Mouse (Mus musculus) liver, embryonic 12.5 days (tissue): ENCODE results near the gene Srrt. TPM values are rescaled to one million over a fixed set of nuclear protein-coding genes. Genes with fewer than 3 reads are reported as not detected.

Experiments used
- ATAC-seq: fragments of 200-750 bp; cut with Nextera tagmentation; 2 replicates; pipeline ENCODE4 v1.8.0; 2017; ENCODE audit warnings: moderate number of reproducible peaks, mild to moderate bottlenecking, moderate library complexity
- H3K27ac ChIP-seq: fragments of 300-500 bp; sonication (generic); 2 replicates; pipeline ENCODE4 v1.5.1; 2016; ENCODE audit warnings: mild to moderate bottlenecking
- H3K27me3 ChIP-seq: fragments of 300-500 bp; sonication (generic); replicated peaks from 2 replicates; pipeline ENCODE4 v1.6.1; 2016; ENCODE audit warnings: mild to moderate bottlenecking, moderate library complexity
- H3K36me3 ChIP-seq: fragments of 300-500 bp; sonication (generic); 2 replicates; pipeline ENCODE4 v1.6.1; 2016; ENCODE audit warnings: mild to moderate bottlenecking, moderate library complexity
- H3K4me1 ChIP-seq: fragments of 300-500 bp; sonication (generic); 2 replicates; pipeline ENCODE4 v1.6.1; 2016
- H3K4me2 ChIP-seq: fragments of 300-500 bp; sonication (generic); 2 replicates; pipeline ENCODE4 v1.6.1; 2016; ENCODE audit warnings: mild to moderate bottlenecking, moderate library complexity
- H3K4me3 ChIP-seq: fragments of 300-500 bp; sonication (generic); 2 replicates; pipeline ENCODE4 v1.5.1; 2016; ENCODE audit warnings: mild to moderate bottlenecking, moderate library complexity
- H3K9ac ChIP-seq: fragments of 300-500 bp; sonication (generic); 2 replicates; pipeline ENCODE4 v1.6.1; 2016; ENCODE audit warnings: mild to moderate bottlenecking, moderate library complexity
- H3K9me3 ChIP-seq: fragments of 300-500 bp; sonication (generic); replicated peaks from 2 replicates; pipeline ENCODE4 v1.6.1; 2016; ENCODE audit warnings: mild to moderate bottlenecking, moderate library complexity
- WGBS: fragments of 180-500 bp; shearing (Covaris S2); methylation state at CpG from one replicate; pipeline ENCODE4 v1.1.7; 2016; ENCODE audit not compliant: insufficient replicate concordance; 5-methylcytosine and 5-hydroxymethylcytosine counted together
- polyA plus RNA-seq: library from polyadenylated mRNA; unstranded; fragments of >200 nt; fragmentation: Nextera tagmentation; extraction: Ambion mirVana; gene quantifications from 2 replicates; pipeline ENCODE4 v1.2.1, GENCODE M21; 2016

Srrt gene
- polyA plus RNA-seq, 1 experiment from 2014 or later: 128 TPM

DNA sequence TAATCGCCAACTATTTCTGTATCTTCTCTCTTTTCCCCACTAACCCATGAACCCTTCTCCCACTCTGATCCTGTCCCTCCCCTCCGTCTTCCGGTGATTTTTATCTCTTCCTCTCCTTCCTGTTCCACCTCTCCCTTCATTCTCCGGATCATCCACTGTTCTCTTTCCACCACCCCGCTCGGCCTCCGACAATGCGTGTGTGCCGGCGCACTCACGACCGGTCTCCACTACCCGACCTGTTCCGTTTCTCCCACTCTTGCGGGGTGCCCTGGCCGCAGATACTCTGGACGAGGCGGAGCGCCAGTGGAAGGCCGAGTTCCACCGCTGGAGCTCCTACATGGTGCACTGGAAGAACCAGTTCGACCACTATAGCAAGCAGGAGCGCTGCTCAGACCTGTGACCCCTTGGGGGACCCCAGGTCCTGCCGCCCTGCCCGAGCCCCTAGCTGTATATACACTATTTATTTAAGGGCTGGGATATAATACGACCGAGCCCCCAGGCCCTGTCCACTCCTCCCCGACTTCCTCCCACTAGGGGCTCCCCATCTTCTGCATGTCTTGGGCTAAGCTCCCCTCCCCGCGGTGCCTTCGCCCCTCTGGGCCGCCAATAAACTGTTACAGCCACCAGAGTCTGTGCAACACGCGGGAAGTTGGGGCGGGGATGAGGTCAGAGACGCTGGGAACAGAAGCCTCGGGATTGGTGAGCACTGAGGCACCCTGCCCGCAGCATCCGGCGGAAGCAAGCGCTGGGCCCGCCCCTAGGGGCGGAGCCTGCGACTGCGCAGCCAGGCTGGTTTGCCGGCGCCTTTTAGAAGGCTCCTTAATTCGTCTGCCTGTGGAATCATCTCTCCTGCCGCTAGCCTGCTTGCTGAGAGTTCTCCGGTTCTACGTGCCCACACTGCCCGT is 13.4 kb downstream of the Srrt start, which contains the start of gene Ufsp1:
TSS of gene Ufsp1 (plus strand) at position 791 of the 905 bp plus-strand sequence.
- WGBS: under 1% methylated on average over 52 of the region's 52 CpGs
- peak within 1 kb of the TSS; percentile 100 for H3K27ac ChIP-seq
- peak; percentile 76 for ATAC-seq
- peaks cover 67% of the 10 kb centered on the region for H3K4me1 ChIP-seq
- H3K36me3 ChIP-seq: peaks cover 54% of the 10 kb centered on the region
- H3K27me3 ChIP-seq: peaks cover 17% of the 10 kb centered on the region
- H3K9me3 ChIP-seq: no peaks in the 10 kb centered on the region
- H3K9ac ChIP-seq: peak within 1 kb of the TSS; percentile 91
- peak within 1 kb of the TSS; percentile 77 for H3K4me3 ChIP-seq
- H3K4me2 ChIP-seq: peak within 1 kb of the TSS; percentile 100

DNA sequence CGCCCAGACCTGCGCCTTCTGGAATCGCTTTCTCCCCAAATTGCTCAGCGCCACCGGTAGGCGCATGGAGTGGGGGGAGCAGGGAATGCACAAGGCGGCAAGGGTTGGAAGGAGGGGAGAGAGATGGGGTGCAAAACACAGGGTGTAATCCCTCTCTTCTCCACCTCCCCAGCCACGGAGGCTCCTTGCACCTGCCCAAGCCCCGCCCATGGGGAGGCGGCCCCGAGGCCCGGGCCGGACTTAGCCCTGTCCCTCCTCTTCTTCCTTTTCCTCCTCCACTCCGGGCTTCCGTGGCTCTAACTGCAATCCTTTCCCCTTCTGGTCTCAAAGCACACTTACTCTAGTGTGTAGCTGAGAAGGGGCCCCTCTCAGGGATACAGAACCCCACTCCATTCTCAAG is 14.2 kb downstream of the Srrt start:
- H3K27me3 ChIP-seq: peaks cover 25% of the 10 kb centered on the region
- peak overlapping the region; percentile 100 for H3K27ac ChIP-seq
- H3K9me3 ChIP-seq: no peaks in the 10 kb centered on the region
- H3K4me1 ChIP-seq: peaks cover 75% of the 10 kb centered on the region
- H3K4me3 ChIP-seq: peak overlapping the region; percentile 77
- peak overlapping the region; percentile 91 for H3K9ac ChIP-seq
- H3K4me2 ChIP-seq: peak overlapping the region; percentile 100
- whole genome bisulfite sequencing: 0% methylated on average over 14 of the region's 15 CpGs
- peak; percentile 36 for ATAC-seq
- peaks cover 46% of the 10 kb centered on the region for H3K36me3 ChIP-seq

DNA sequence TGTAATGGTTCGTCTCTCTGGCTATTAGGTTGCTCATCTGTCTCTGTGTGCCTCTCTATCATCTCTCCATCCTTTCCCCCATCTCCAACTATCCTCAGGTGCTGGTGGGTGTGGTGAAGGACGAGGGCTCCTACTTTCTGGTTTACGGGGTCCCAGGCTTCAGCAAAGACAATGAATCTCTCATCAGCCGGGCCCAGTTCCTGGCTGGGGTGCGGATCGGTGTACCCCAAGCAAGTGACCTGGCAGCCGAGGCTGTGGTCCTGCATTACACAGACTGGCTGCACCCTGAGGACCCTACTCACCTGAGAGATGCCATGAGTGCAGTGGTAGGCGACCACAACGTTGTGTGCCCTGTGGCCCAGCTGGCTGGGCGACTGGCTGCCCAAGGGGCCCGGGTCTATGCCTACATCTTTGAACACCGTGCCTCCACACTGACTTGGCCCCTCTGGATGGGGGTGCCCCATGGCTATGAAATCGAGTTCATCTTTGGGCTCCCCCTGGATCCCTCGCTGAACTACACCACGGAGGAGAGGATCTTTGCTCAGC is 16.0 kb downstream of the Srrt start:
- H3K36me3 ChIP-seq: peaks cover 28% of the 10 kb centered on the region
- ATAC-seq: no peak
- WGBS: 67% methylated on average over 15 of the region's 15 CpGs
- peak overlapping the region; percentile 100 for H3K4me2 ChIP-seq
- peak overlapping the region; percentile 91 for H3K9ac ChIP-seq
- H3K4me1 ChIP-seq: peaks cover 93% of the 10 kb centered on the region
- H3K9me3 ChIP-seq: no peaks in the 10 kb centered on the region
- peak overlapping the region; percentile 77 for H3K4me3 ChIP-seq
- H3K27ac ChIP-seq: peak overlapping the region; percentile 100
- H3K27me3 ChIP-seq: peaks cover 37% of the 10 kb centered on the region

DNA sequence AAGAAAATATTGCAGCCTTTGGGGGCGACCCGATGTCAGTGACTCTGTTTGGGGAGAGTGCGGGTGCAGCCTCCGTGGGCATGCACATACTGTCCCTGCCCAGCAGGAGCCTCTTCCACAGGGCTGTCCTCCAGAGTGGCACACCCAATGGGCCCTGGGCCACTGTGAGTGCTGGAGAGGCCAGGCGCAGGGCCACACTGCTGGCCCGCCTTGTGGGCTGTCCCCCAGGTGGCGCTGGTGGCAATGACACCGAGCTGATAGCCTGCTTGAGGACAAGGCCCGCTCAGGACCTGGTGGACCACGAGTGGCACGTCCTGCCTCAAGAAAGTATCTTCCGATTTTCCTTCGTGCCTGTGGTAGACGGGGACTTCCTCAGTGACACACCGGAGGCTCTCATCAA is 16.8 kb downstream of the Srrt start:
- WGBS: 11% methylated on average over 15 of the region's 15 CpGs
- ATAC-seq: peak; percentile 68
- Histone ChIP-seq H3K9me3 (no peaks in the 10 kb centered on the region), H3K9ac (peak overlapping the region; percentile 91), H3K36me3 (peaks cover 20% of the 10 kb centered on the region), H3K4me1 (peaks cover 91% of the 10 kb centered on the region), H3K4me3 (peak overlapping the region; percentile 77), H3K27ac (peak overlapping the region; percentile 100), H3K27me3 (peaks cover 41% of the 10 kb centered on the region), H3K4me2 (peak overlapping the region; percentile 100)

DNA sequence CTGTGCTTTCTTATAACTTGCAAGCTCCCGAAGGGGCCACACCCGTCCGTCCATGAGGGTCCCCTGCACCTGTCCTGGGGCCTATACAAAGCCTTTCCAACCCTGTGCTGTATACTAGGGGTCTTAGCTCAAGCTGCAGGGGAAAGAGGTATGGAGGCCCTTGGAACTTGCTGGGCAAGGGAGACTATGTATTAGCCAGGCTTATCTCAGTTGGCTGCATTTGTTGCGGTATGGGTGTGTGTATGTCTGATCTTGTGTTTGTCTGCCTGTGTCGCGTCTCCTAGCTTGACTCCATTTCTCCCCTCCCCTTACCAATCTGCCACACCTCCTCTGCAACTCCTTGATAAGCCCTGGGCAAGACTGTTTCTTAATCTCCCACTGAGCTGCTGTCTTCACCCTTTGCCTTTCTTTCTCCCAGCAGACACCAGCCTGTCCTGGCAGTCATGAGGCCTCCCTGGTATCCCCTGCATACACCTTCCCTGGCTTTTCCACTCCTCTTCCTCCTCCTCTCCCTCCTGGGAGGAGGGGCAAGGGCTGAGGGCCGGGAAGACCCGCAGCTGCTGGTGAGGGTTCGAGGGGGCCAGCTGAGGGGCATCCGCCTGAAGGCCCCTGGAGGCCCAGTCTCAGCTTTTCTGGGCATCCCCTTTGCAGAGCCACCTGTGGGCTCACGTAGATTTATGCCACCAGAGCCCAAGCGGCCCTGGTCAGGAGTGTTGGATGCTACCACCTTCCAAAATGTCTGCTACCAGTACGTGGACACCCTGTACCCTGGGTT is 17.7 kb downstream of the Srrt start:
- H3K4me2 ChIP-seq: peak overlapping the region; percentile 100
- H3K4me1 ChIP-seq: peaks cover 82% of the 10 kb centered on the region
- H3K27me3 ChIP-seq: peaks cover 41% of the 10 kb centered on the region
- H3K4me3 ChIP-seq: peak overlapping the region; percentile 77
- ATAC-seq: peak; percentile 79
- peaks cover 11% of the 10 kb centered on the region for H3K36me3 ChIP-seq
- H3K9ac ChIP-seq: peak overlapping the region; percentile 91
- no peaks in the 10 kb centered on the region for H3K9me3 ChIP-seq
- H3K27ac ChIP-seq: peak overlapping the region; percentile 100
- 15% methylated on average over 13 of the region's 13 CpGs for WGBS

DNA sequence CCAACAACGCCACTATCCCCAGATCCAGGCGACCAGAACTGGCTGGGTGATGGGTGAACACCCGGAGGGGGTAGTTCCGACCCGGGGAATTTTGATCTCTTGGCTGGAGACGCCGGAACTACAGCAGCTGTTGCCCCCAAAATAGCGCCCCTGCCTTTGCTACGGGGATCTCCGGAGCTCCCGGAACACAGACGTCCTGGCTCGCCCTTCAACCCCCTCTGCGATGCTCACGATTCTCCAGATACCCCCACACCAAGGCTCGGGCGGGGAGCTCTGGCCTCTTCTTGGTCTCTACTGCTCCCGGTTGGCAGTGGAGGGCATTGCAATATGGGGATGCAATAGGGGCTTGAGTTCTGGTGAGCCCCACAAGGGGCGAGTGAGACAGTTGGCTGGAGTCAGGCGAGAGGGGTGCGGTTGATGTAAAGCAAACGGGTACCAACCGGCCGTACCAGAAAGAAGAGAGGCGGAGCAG is 18.4 kb downstream of the Srrt start:
- Histone ChIP-seq H3K4me3 (peak overlapping the region; percentile 77), H3K4me1 (peaks cover 77% of the 10 kb centered on the region), H3K9me3 (no peaks in the 10 kb centered on the region), H3K9ac (peak overlapping the region; percentile 91), H3K27ac (peak overlapping the region; percentile 100), H3K36me3 (peaks cover 11% of the 10 kb centered on the region), H3K27me3 (peaks cover 41% of the 10 kb centered on the region), H3K4me2 (peak overlapping the region; percentile 100)
- under 1% methylated on average over 25 of the region's 25 CpGs for WGBS
- peak; percentile 39 for ATAC-seq

DNA sequence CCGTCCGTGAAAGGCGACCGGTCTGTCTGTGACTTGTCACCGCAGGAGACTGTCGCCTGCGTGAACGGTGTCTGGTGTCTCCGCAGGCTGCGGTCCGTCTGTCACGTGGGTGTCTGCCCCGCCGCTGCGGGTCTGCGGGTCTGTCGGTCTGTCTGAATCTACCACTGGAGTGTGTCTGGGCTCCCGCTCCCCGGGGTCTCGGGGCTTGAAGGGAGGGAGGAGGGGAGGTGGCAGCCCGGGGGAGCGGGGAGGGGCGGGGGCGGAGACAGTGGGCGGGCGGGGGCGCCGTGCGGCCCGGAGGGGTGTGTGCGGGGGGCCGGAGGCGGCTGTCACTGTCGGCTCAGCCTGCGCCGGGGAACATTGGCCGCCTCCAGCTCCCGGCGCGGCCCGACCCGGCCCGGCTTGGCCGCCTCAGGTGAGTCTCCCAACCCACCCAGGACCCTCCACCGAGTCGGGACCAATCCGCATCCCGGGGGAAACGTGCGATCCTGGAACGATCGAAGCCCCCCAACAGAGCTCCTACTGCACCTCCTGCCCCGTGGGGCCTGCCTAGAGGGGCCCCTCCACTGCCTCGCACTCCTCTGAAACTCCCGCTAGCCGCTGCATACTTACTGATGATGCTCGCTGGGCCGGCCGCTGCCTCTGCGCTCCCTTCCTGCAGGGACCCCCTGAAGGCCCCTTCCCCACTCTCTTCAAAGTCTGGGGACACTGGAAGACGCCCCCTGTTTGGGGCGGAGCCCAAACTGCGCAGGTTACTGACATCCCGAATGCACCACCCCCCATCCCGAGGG is 19.3 kb downstream of the Srrt start:
- H3K36me3 ChIP-seq: peaks cover 11% of the 10 kb centered on the region
- H3K9me3 ChIP-seq: no peaks in the 10 kb centered on the region
- peaks cover 68% of the 10 kb centered on the region for H3K4me1 ChIP-seq
- H3K9ac ChIP-seq: peak overlapping the region; percentile 91
- H3K4me2 ChIP-seq: peak overlapping the region; percentile 100
- 1% methylated on average over 58 of the region's 65 CpGs for WGBS
- ATAC-seq: no peak
- H3K4me3 ChIP-seq: peak overlapping the region; percentile 77
- peak overlapping the region; percentile 100 for H3K27ac ChIP-seq
- peaks cover 41% of the 10 kb centered on the region for H3K27me3 ChIP-seq

DNA sequence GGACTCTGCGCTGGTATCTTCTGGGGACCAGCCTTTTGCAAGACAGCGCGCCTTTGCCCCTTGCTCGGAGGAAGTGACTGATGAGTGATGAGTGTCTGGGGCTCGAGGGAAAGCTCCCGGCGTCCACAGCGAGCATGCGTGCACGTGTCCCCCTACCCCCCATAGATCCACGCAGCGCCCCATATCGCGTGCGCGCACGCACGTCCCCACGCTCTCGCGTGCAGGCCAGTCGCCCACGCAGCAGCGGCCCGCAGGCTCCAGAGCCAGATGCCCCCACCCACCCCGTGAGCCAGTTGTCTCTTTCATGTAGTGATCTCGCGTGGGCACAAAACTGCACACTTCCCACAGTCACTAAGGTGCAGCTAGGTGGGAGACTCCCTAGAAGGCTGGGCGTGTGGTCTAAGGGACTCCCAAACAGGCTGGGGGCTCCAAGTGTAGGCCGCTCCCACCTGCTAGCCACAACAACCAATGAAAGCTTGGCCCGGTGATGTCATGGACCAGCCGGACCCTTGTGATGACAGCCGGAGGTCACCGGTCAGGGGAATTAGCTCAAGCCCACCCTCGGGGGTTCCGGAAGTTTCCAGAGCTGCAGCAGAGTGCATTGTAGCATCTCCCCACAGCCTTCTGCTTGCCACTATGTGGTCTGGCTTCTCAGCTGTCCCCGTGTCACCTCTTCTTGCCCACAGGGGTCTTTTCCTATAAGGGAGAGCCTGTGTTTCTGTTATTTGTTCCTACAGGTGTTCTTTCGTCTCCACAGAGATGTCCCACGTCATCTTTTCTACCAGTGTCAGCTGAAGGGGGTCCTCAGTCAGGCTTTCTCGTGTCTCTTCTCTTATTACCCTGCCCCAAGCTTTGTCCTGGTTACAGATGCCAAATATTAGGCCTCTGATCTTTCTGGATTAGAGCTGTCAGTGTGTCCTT is 20.2 kb downstream of the Srrt start, which contains the start of gene Ache:
TSS of gene Ache (plus strand) at position 488 of the 921 bp plus-strand sequence.
- H3K9ac ChIP-seq: peak within 1 kb of the TSS; percentile 91
- H3K4me2 ChIP-seq: peak within 1 kb of the TSS; percentile 100
- H3K27ac ChIP-seq: peak within 1 kb of the TSS; percentile 100
- H3K4me1 ChIP-seq: peaks cover 60% of the 10 kb centered on the region
- no peak for ATAC-seq
- H3K27me3 ChIP-seq: peaks cover 41% of the 10 kb centered on the region
- H3K9me3 ChIP-seq: no peaks in the 10 kb centered on the region
- peaks cover 11% of the 10 kb centered on the region for H3K36me3 ChIP-seq
- H3K4me3 ChIP-seq: peak within 1 kb of the TSS; percentile 77
- 2% methylated on average over 40 of the region's 40 CpGs for WGBS

DNA sequence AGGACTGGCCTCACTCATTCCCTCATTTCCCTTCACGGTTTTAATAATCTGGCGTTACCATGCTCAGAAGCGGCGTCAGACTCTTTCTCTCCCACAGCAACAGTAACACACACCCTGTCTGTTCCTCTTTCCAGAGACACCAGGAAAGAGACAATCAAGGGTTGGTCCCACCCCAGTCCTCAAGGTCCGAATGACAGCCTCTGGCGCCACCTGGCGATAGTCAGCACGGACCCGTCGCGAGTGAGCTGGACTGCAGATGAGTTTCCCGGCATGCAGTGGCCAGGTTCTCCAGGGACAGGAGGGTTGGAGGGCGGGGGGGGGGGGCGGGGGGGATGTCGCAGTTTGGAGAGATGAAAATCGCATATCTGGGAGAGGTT is 20.8 kb downstream of the Srrt start:
- WGBS: under 1% methylated on average over 15 of the region's 16 CpGs
- H3K36me3 ChIP-seq: peaks cover 6% of the 10 kb centered on the region
- peak overlapping the region; percentile 77 for H3K4me3 ChIP-seq
- no peak for ATAC-seq
- peak overlapping the region; percentile 100 for H3K27ac ChIP-seq
- H3K4me1 ChIP-seq: peaks cover 53% of the 10 kb centered on the region
- peak overlapping the region; percentile 100 for H3K4me2 ChIP-seq
- H3K9me3 ChIP-seq: no peaks in the 10 kb centered on the region
- peak overlapping the region; percentile 91 for H3K9ac ChIP-seq
- peaks cover 40% of the 10 kb centered on the region for H3K27me3 ChIP-seq

DNA sequence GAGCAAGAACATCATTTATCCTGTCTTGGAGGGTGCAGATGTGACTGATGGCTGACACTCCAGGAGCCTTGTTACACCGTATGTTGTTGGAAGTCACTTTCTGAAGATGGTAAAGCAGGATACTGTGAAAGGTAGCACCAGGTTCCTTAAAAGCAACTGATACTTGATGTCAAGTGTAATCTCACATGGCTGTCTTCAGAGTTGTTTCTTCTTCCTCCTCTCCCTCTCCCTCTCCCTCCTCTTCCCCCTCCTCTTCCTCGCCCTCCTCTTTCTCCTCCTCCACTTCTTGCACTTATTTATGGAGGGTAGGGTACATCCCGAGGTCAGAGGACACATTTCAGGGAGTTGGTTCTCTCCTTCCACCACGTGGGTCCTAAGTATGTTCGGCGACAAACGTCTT is 21.5 kb downstream of the Srrt start:
- H3K4me2 ChIP-seq: no peak overlapping the region
- 39% methylated on average over 7 of the region's 7 CpGs for WGBS
- peaks cover 47% of the 10 kb centered on the region for H3K4me1 ChIP-seq
- H3K9ac ChIP-seq: no peak overlapping the region
- ATAC-seq: no peak
- peaks cover 37% of the 10 kb centered on the region for H3K27me3 ChIP-seq
- no peaks in the 10 kb centered on the region for H3K36me3 ChIP-seq
- H3K4me3 ChIP-seq: no peak overlapping the region
- H3K27ac ChIP-seq: no peak overlapping the region
- no peaks in the 10 kb centered on the region for H3K9me3 ChIP-seq
